Mouse (Mus musculus): ENCODE measurements at regions not wholly inside any gene's neighbourhood (a gene's known extent, or its start where the extent isn't known, plus 50 kb on each side); places are given as distances from the start of the nearest gene placed in this dataset.

GRCm38 (mm10) chr4:62819889-62820288 is 145.5 kb upstream of the Zfp618 start:
- ATAC-seq (ENCODE audit: extremely low read depth, insufficient number of reproducible peaks, low FRiP score, poor library complexity, severe bottlenecking) (no peak), DNase-seq (ENCODE audit: low spot score) (no peak)
- no peak overlapping the region for H3K4me3 ChIP-seq (ENCODE audit: low read depth, low read length)
- TF ChIP-seq POLR2AphosphoS5 (IDR thresholded peaks at IDR 0.05; ENCODE audit: insufficient replicate concordance, low read depth, low read length) = no peak
- TF ChIP-seq TAL1 (conservative IDR thresholded peaks at IDR 0.05; ENCODE audit: low read depth, low read length) = no peak
- no peak for TF ChIP-seq GATA1 (IDR thresholded peaks at IDR 0.05; ENCODE audit: borderline replicate concordance, low read length)
- no peak for TF ChIP-seq GATA2 (IDR thresholded peaks at IDR 0.05; ENCODE audit: borderline replicate concordance, low read depth, low read length)
- no peak for TF ChIP-seq CTCF (IDR thresholded peaks at IDR 0.05; ENCODE audit: low read depth, low read length)
- H3K9me3 ChIP-seq (replicated peaks) = peaks cover 37% of the 10 kb centered on the region
- H3K27me3 ChIP-seq (ENCODE audit: insufficient read depth, low read length) = no peaks in the 10 kb centered on the region
- H3K4me1 ChIP-seq (ENCODE audit: insufficient read depth, low read depth, low read length) = no peaks in the 10 kb centered on the region
- no peaks in the 10 kb centered on the region for H3K36me3 ChIP-seq (replicated peaks)

- H3K27me3 ChIP-seq (ENCODE audit: insufficient read depth, low read length) = no peaks in the 10 kb centered on the region
- TF ChIP-seq TAL1 (conservative IDR thresholded peaks at IDR 0.05; ENCODE audit: low read depth, low read length) = no peak
- TF ChIP-seq GATA2 (IDR thresholded peaks at IDR 0.05; ENCODE audit: borderline replicate concordance, low read depth, low read length) = no peak
- no peak for TF ChIP-seq GATA1 (IDR thresholded peaks at IDR 0.05; ENCODE audit: borderline replicate concordance, low read length)
- TF ChIP-seq CTCF (IDR thresholded peaks at IDR 0.05; ENCODE audit: low read depth, low read length) = no peak
- DNase-seq (ENCODE audit: low spot score) = no peak
- H3K9me3 ChIP-seq (replicated peaks) = peaks cover 46% of the 10 kb centered on the region
- H3K36me3 ChIP-seq (replicated peaks) = no peaks in the 10 kb centered on the region
- no peak overlapping the region for H3K4me3 ChIP-seq (ENCODE audit: low read depth, low read length)
- H3K4me1 ChIP-seq (ENCODE audit: insufficient read depth, low read depth, low read length) = no peaks in the 10 kb centered on the region
- ATAC-seq (ENCODE audit: extremely low read depth, insufficient number of reproducible peaks, low FRiP score, poor library complexity, severe bottlenecking) = no peak
Measured at GRCm38 (mm10) chr4:62821288-62821687, 144.1 kb upstream of the Zfp618 start.

- TF ChIP-seq GATA2 (IDR thresholded peaks at IDR 0.05; ENCODE audit: borderline replicate concordance, low read depth, low read length) = no peak
- ATAC-seq (ENCODE audit: extremely low read depth, insufficient number of reproducible peaks, low FRiP score, poor library complexity, severe bottlenecking) (no peak), DNase-seq (ENCODE audit: low spot score) (no peak)
Measured at GRCm38 (mm10) chr4:62822568-62822967, 142.8 kb upstream of the Zfp618 start.

GRCm38 (mm10) chr4:62823082-62823481 is 142.3 kb upstream of the Zfp618 start:
- no peak for ATAC-seq (ENCODE audit: extremely low read depth, insufficient number of reproducible peaks, low FRiP score, poor library complexity, severe bottlenecking)
- Histone ChIP-seq H3K36me3 (replicated peaks) (no peaks in the 10 kb centered on the region), H3K27me3 (ENCODE audit: insufficient read depth, low read length) (no peaks in the 10 kb centered on the region), H3K4me1 (ENCODE audit: insufficient read depth, low read depth, low read length) (no peaks in the 10 kb centered on the region), H3K9me3 (replicated peaks) (peaks cover 54% of the 10 kb centered on the region), H3K4me3 (ENCODE audit: low read depth, low read length) (no peak overlapping the region)
- no peak for TF ChIP-seq CTCF (IDR thresholded peaks at IDR 0.05; ENCODE audit: low read depth, low read length)
- no peak for TF ChIP-seq POLR2AphosphoS5 (IDR thresholded peaks at IDR 0.05; ENCODE audit: insufficient replicate concordance, low read depth, low read length)
- TF ChIP-seq GATA1 (IDR thresholded peaks at IDR 0.05; ENCODE audit: borderline replicate concordance, low read length) = no peak
- no peak for TF ChIP-seq TAL1 (conservative IDR thresholded peaks at IDR 0.05; ENCODE audit: low read depth, low read length)
- TF ChIP-seq GATA2 (IDR thresholded peaks at IDR 0.05; ENCODE audit: borderline replicate concordance, low read depth, low read length) = no peak
- DNase-seq (ENCODE audit: low spot score) = no peak

More at GRCm38 (mm10) chr4:62822568-62822967, 142.8 kb upstream of the Zfp618 start:
- Histone ChIP-seq H3K4me1 (ENCODE audit: insufficient read depth, low read depth, low read length) (no peaks in the 10 kb centered on the region), H3K4me3 (ENCODE audit: low read depth, low read length) (no peak overlapping the region), H3K9me3 (replicated peaks) (peaks cover 53% of the 10 kb centered on the region), H3K27me3 (ENCODE audit: insufficient read depth, low read length) (no peaks in the 10 kb centered on the region), H3K36me3 (replicated peaks) (no peaks in the 10 kb centered on the region)

- TF ChIP-seq CTCF (IDR thresholded peaks at IDR 0.05; ENCODE audit: low read depth, low read length) (no peak), GATA2 (IDR thresholded peaks at IDR 0.05; ENCODE audit: borderline replicate concordance, low read depth, low read length) (no peak), TAL1 (conservative IDR thresholded peaks at IDR 0.05; ENCODE audit: low read depth, low read length) (no peak), POLR2AphosphoS5 (IDR thresholded peaks at IDR 0.05; ENCODE audit: insufficient replicate concordance, low read depth, low read length) (no peak), GATA1 (IDR thresholded peaks at IDR 0.05; ENCODE audit: borderline replicate concordance, low read length) (no peak)
- Histone ChIP-seq H3K36me3 (replicated peaks) (no peaks in the 10 kb centered on the region), H3K9me3 (replicated peaks) (peaks cover 50% of the 10 kb centered on the region), H3K27me3 (ENCODE audit: insufficient read depth, low read length) (no peaks in the 10 kb centered on the region), H3K4me3 (ENCODE audit: low read depth, low read length) (no peak overlapping the region), H3K4me1 (ENCODE audit: insufficient read depth, low read depth, low read length) (no peaks in the 10 kb centered on the region)
- no peak for DNase-seq (ENCODE audit: low spot score)
- no peak for ATAC-seq (ENCODE audit: extremely low read depth, insufficient number of reproducible peaks, low FRiP score, poor library complexity, severe bottlenecking)
Measured at GRCm38 (mm10) chr4:62823555-62824250, 141.7 kb upstream of the Zfp618 start.

GRCm38 (mm10) chr4:62824581-62824980 is 140.8 kb upstream of the Zfp618 start:
- DNase-seq (ENCODE audit: low spot score) = no peak
- H3K27me3 ChIP-seq (ENCODE audit: insufficient read depth, low read length) = no peaks in the 10 kb centered on the region
- ATAC-seq (ENCODE audit: extremely low read depth, insufficient number of reproducible peaks, low FRiP score, poor library complexity, severe bottlenecking) = no peak
- no peaks in the 10 kb centered on the region for H3K4me1 ChIP-seq (ENCODE audit: insufficient read depth, low read depth, low read length)
- no peaks in the 10 kb centered on the region for H3K36me3 ChIP-seq (replicated peaks)
- H3K9me3 ChIP-seq (replicated peaks) = peaks cover 55% of the 10 kb centered on the region
- no peak overlapping the region for H3K4me3 ChIP-seq (ENCODE audit: low read depth, low read length)
- TF ChIP-seq TAL1 (conservative IDR thresholded peaks at IDR 0.05; ENCODE audit: low read depth, low read length) (no peak), GATA1 (IDR thresholded peaks at IDR 0.05; ENCODE audit: borderline replicate concordance, low read length) (no peak), GATA2 (IDR thresholded peaks at IDR 0.05; ENCODE audit: borderline replicate concordance, low read depth, low read length) (no peak), CTCF (IDR thresholded peaks at IDR 0.05; ENCODE audit: low read depth, low read length) (no peak), POLR2AphosphoS5 (IDR thresholded peaks at IDR 0.05; ENCODE audit: insufficient replicate concordance, low read depth, low read length) (no peak)
